Mouse (Mus musculus): ENCODE measurements at regions not wholly inside any gene's neighbourhood (a gene's known extent, or its start where the extent isn't known, plus 50 kb on each side); places are given as distances from the start of the nearest gene placed in this dataset.

- no peaks in the 10 kb centered on the region for H3K27me3 ChIP-seq (ENCODE audit: control insufficient read depth, insufficient read depth, low read length)
- no peak for DNase-seq
- TF ChIP-seq POLR2A (IDR thresholded peaks at IDR 0.05; ENCODE audit: control insufficient read depth, extremely low read depth, insufficient read depth, low read length, poor library complexity), result no peak
- TF ChIP-seq CTCF (IDR thresholded peaks at IDR 0.05; ENCODE audit: borderline replicate concordance, control insufficient read depth, extremely low read depth, insufficient read depth, low read length, poor library complexity), result no peak
- no peaks in the 10 kb centered on the region for H3K4me1 ChIP-seq (replicated peaks; ENCODE audit: control insufficient read depth, insufficient read depth, low read length)
- no peak overlapping the region for H3K27ac ChIP-seq (ENCODE audit: control insufficient read depth, insufficient read depth, low read length)
- no peaks in the 10 kb centered on the region for H3K36me3 ChIP-seq (ENCODE audit: control insufficient read depth, insufficient read depth, low read length)
- no peak overlapping the region for H3K4me3 ChIP-seq (ENCODE audit: control insufficient read depth, insufficient read depth, low read length)
Observed at GRCm38 (mm10) chrX:162255873-162256272, 96.3 kb upstream of the Nhs start.

- H3K4me3 ChIP-seq (ENCODE audit: control insufficient read depth, insufficient read depth, low read length), result no peak overlapping the region
- H3K27ac ChIP-seq (ENCODE audit: control insufficient read depth, insufficient read depth, low read length), result no peak overlapping the region
- TF ChIP-seq POLR2A (IDR thresholded peaks at IDR 0.05; ENCODE audit: control insufficient read depth, extremely low read depth, insufficient read depth, low read length, poor library complexity), result no peak
- no peak for TF ChIP-seq CTCF (IDR thresholded peaks at IDR 0.05; ENCODE audit: borderline replicate concordance, control insufficient read depth, extremely low read depth, insufficient read depth, low read length, poor library complexity)
- H3K4me1 ChIP-seq (replicated peaks; ENCODE audit: control insufficient read depth, insufficient read depth, low read length), result no peaks in the 10 kb centered on the region
- no peak for DNase-seq
- 85% methylated on average over 3 of the region's 3 CpGs for WGBS
- no peaks in the 10 kb centered on the region for H3K27me3 ChIP-seq (ENCODE audit: control insufficient read depth, insufficient read depth, low read length)
- H3K36me3 ChIP-seq (ENCODE audit: control insufficient read depth, insufficient read depth, low read length), result no peaks in the 10 kb centered on the region
Observed at GRCm38 (mm10) chrX:162241291-162241690, 81.8 kb upstream of the Nhs start.

- Histone ChIP-seq H3K4me1 (replicated peaks; ENCODE audit: control insufficient read depth, insufficient read depth, low read length) (no peaks in the 10 kb centered on the region), H3K36me3 (ENCODE audit: control insufficient read depth, insufficient read depth, low read length) (no peaks in the 10 kb centered on the region), H3K27me3 (ENCODE audit: control insufficient read depth, insufficient read depth, low read length) (no peaks in the 10 kb centered on the region), H3K27ac (ENCODE audit: control insufficient read depth, insufficient read depth, low read length) (no peak overlapping the region), H3K4me3 (ENCODE audit: control insufficient read depth, insufficient read depth, low read length) (no peak overlapping the region)
- 69% methylated on average over 5 of the region's 5 CpGs for WGBS
- no peak for DNase-seq
- TF ChIP-seq POLR2A (IDR thresholded peaks at IDR 0.05; ENCODE audit: control insufficient read depth, extremely low read depth, insufficient read depth, low read length, poor library complexity) (no peak), CTCF (IDR thresholded peaks at IDR 0.05; ENCODE audit: borderline replicate concordance, control insufficient read depth, extremely low read depth, insufficient read depth, low read length, poor library complexity) (no peak)
Observed at GRCm38 (mm10) chrX:162235552-162235951, 76.0 kb upstream of the Nhs start.

- TF ChIP-seq POLR2A (IDR thresholded peaks at IDR 0.05; ENCODE audit: control insufficient read depth, extremely low read depth, insufficient read depth, low read length, poor library complexity) (no peak), CTCF (IDR thresholded peaks at IDR 0.05; ENCODE audit: borderline replicate concordance, control insufficient read depth, extremely low read depth, insufficient read depth, low read length, poor library complexity) (no peak)
- no peaks in the 10 kb centered on the region for H3K27me3 ChIP-seq (ENCODE audit: control insufficient read depth, insufficient read depth, low read length)
- H3K4me3 ChIP-seq (ENCODE audit: control insufficient read depth, insufficient read depth, low read length), result no peak overlapping the region
- no peak for DNase-seq
- no peaks in the 10 kb centered on the region for H3K4me1 ChIP-seq (replicated peaks; ENCODE audit: control insufficient read depth, insufficient read depth, low read length)
- no peak overlapping the region for H3K27ac ChIP-seq (ENCODE audit: control insufficient read depth, insufficient read depth, low read length)
- no peaks in the 10 kb centered on the region for H3K36me3 ChIP-seq (ENCODE audit: control insufficient read depth, insufficient read depth, low read length)
- WGBS, result 65% methylated on average over 2 of the region's 2 CpGs
Observed at GRCm38 (mm10) chrX:162210848-162211247, 51.3 kb upstream of the Nhs start.
